Mouse (Mus musculus) G1E (cell line): ENCODE measurements around the gene Iltifb.
"Not testable (repeated sequence)": the region's sequence is repeated elsewhere in the genome, so short reads cannot be mapped to it uniquely, and the experiment has no call there.

Experiments used
- CTCF ChIP-seq: IDR thresholded peaks from 2 replicates; pipeline ENCODE4 v1.5.1; 2012; ENCODE audit warnings: low read depth, low read length, inconsistent platforms, mixed read lengths
- GATA2 ChIP-seq: IDR thresholded peaks from 2 replicates; pipeline ENCODE4 v1.6.1; 2012; ENCODE audit warnings: low read depth, low read length, inconsistent platforms, borderline replicate concordance
- TAL1 ChIP-seq: conservative IDR thresholded peaks from 2 replicates; pipeline ENCODE4 v1.6.1; 2012; ENCODE audit warnings: low read depth, low read length, inconsistent platforms, mixed read lengths

DNA sequence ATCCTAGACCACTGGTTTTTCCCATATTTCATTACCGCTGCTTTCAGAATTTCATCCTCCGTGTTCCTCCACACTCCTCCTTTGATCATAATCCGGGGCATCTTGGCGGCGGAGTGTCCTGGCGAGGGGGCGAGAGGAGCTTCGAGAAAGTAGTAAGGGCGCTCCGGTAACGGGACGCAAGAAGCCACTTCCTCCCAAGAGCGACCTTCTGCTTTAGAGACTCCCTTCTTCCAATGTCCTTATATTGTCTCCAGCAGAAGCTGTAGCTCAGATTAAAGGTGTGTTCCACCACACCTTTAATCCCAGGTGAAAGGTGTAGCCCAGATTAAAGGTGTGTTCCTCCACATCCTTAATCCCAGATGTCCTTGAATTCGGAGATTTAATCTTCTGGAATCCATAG, 42.9 kb upstream of the Iltifb start, which contains the start of gene Gm9045:
- not testable (repeated sequence) for TF ChIP-seq GATA2, CTCF, TAL1
